Mouse (Mus musculus): ENCODE measurements at regions not wholly inside any gene's neighbourhood (a gene's known extent, or its start where the extent isn't known, plus 50 kb on each side); places are given as distances from the start of the nearest gene placed in this dataset.

DNA sequence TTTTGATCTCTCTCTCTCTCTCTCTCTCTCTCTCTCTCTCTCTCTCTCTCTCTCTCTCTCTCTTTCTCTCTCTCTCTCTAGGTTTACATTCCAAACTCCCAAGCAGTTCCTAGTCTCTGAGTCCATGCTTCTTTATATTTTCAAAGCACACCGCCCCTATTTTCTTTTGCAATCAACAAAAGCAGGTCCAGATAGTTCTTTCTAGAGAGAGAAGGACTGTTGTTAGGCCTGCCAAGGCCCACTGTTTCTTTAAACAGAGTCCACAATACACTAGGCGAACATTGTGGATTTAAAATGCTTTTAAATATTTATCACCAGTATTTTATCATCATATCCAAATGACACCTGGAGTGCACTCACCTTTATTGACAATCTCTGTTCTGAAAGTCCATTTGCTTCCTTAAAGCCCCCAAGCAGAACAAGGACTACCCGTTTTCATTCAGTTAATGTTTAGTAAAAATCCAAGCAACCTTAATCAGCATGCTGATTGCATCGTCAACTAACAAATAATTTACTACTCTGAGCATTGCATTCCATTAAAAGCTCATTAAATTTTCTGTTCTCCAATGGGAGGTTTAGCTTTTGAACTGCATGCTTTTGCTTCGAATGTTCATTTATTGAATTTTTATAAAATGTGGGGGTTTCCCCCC lies 157.7 kb upstream of the Tmem161b start:
- TF ChIP-seq CTCF (IDR thresholded peaks at IDR 0.05; ENCODE audit: borderline replicate concordance, control insufficient read depth, extremely low read depth, insufficient read depth, low read length, poor library complexity) (no peak), POLR2A (IDR thresholded peaks at IDR 0.05; ENCODE audit: control insufficient read depth, extremely low read depth, insufficient read depth, low read length, poor library complexity) (no peak)
